Mouse (Mus musculus) 416B (cell line): Measurements from ENCODE around the gene Clstn2.

Experiments
- DNase-seq: peaks from one replicate; pipeline ENCODE4 v3.0.0; 2011; ENCODE audit warnings: low read depth

The Clstn2 gene

GRCm38 (mm10) chr9:97541419-97541818 is 491.6 kb downstream of the Clstn2 start:
- DNase-seq: no peak

- DNase-seq: no peak
These were observed 494.8 kb downstream of the Clstn2 start for GRCm38 (mm10) chr9:97538075-97538779.

- no peak for DNase-seq
These were observed 498.8 kb downstream of the Clstn2 start for GRCm38 (mm10) chr9:97534196-97534595.

- no peak for DNase-seq
These were observed 499.7 kb downstream of the Clstn2 start for GRCm38 (mm10) chr9:97533306-97533705.

GRCm38 (mm10) chr9:97532536-97532935 is 500.4 kb downstream of the Clstn2 start:
- no peak for DNase-seq

GRCm38 (mm10) chr9:97527926-97528325 is 505.1 kb downstream of the Clstn2 start:
- no peak for DNase-seq

- DNase-seq: no peak
These were observed 505.7 kb downstream of the Clstn2 start for GRCm38 (mm10) chr9:97527276-97527675.

- no peak for DNase-seq
These were observed 507.4 kb downstream of the Clstn2 start for GRCm38 (mm10) chr9:97525563-97525962.

- DNase-seq: no peak
These were observed 508.1 kb downstream of the Clstn2 start for GRCm38 (mm10) chr9:97524861-97525260.

GRCm38 (mm10) chr9:97520771-97521170 is 512.2 kb downstream of the Clstn2 start:
- DNase-seq: no peak

- DNase-seq: no peak
These were observed 516.0 kb downstream of the Clstn2 start for GRCm38 (mm10) chr9:97517006-97517405.

- no peak for DNase-seq
These were observed 518.3 kb downstream of the Clstn2 start for GRCm38 (mm10) chr9:97514639-97515038.

GRCm38 (mm10) chr9:97512282-97512850 is 520.6 kb downstream of the Clstn2 start:
- no peak for DNase-seq

- no peak for DNase-seq
These were observed 531.6 kb downstream of the Clstn2 start for GRCm38 (mm10) chr9:97501416-97501815.

- DNase-seq: no peak
These were observed 537.9 kb downstream of the Clstn2 start for GRCm38 (mm10) chr9:97495056-97495455.

GRCm38 (mm10) chr9:97491626-97492025 is 541.4 kb downstream of the Clstn2 start:
- DNase-seq: no peak

- DNase-seq: no peak
These were observed 542.3 kb downstream of the Clstn2 start for GRCm38 (mm10) chr9:97490591-97491176.

GRCm38 (mm10) chr9:97486826-97487225 is 546.2 kb downstream of the Clstn2 start:
- DNase-seq: no peak

- DNase-seq: no peak
These were observed 551.8 kb downstream of the Clstn2 start for GRCm38 (mm10) chr9:97481187-97481586.

GRCm38 (mm10) chr9:97476961-97477360 is 556.0 kb downstream of the Clstn2 start:
- DNase-seq: no peak

- DNase-seq: no peak
These were observed 556.5 kb downstream of the Clstn2 start for GRCm38 (mm10) chr9:97476456-97476855.

- no peak for DNase-seq
These were observed 558.1 kb downstream of the Clstn2 start for GRCm38 (mm10) chr9:97474896-97475295.

- DNase-seq: no peak
These were observed 561.9 kb downstream of the Clstn2 start for GRCm38 (mm10) chr9:97471014-97471591.
